Mouse (Mus musculus): ENCODE data around the gene Lhx8. TPM values are rescaled to one million over a fixed set of nuclear protein-coding genes. Genes with fewer than 3 reads are reported as not detected.

Lhx8 gene
- total RNA-seq, 2 experiments from 2014 or later, result not detected

GRCm38 (mm10) chr3:154331506-154332212 lies 1.2 kb upstream of the Lhx8 start:
- Histone ChIP-seq H3K4me3 (no peak overlapping the region), H3K27ac (no peak overlapping the region)
- no peak for DNase-seq (ENCODE audit: low spot score in 2 of 2)
- TF ChIP-seq CTCF (conservative IDR thresholded peaks at IDR 0.05), result no peak

- Histone ChIP-seq H3K4me3 (no peak overlapping the region), H3K27ac (no peak overlapping the region)
- no peak for DNase-seq (ENCODE audit: low spot score in 2 of 2)
- no peak for TF ChIP-seq CTCF (conservative IDR thresholded peaks at IDR 0.05)
Observed at GRCm38 (mm10) chr3:154331003-154331340, 513 bp upstream of the Lhx8 start.

- no peak for DNase-seq (ENCODE audit: low spot score in 2 of 2)
- no peak overlapping the region for H3K4me3 ChIP-seq
- TF ChIP-seq CTCF (conservative IDR thresholded peaks at IDR 0.05), result no peak
- no peak overlapping the region for H3K27ac ChIP-seq
Observed at GRCm38 (mm10) chr3:154329323-154330180, 907 bp downstream of the Lhx8 start.

GRCm38 (mm10) chr3:154328721-154329322 lies 1.6 kb downstream of the Lhx8 start:
- Histone ChIP-seq H3K27ac (no peak overlapping the region), H3K4me3 (no peak overlapping the region)
- TF ChIP-seq CTCF (conservative IDR thresholded peaks at IDR 0.05), result no peak
- no peak for DNase-seq (ENCODE audit: low spot score in 2 of 2)

- H3K4me3 ChIP-seq, result no peak overlapping the region
Observed at GRCm38 (mm10) chr3:154327883-154328720, 2.4 kb downstream of the Lhx8 start.

GRCm38 (mm10) chr3:154327110-154327882 lies 3.2 kb downstream of the Lhx8 start:
- no peak for TF ChIP-seq CTCF (conservative IDR thresholded peaks at IDR 0.05)
- Histone ChIP-seq H3K4me3 (no peak overlapping the region), H3K27ac (no peak overlapping the region)
- no peak for DNase-seq (ENCODE audit: low spot score in 2 of 2)

More at GRCm38 (mm10) chr3:154327883-154328720, 2.4 kb downstream of the Lhx8 start:
- no peak overlapping the region for H3K27ac ChIP-seq
- no peak for TF ChIP-seq CTCF (conservative IDR thresholded peaks at IDR 0.05)
- no peak for DNase-seq (ENCODE audit: low spot score in 2 of 2)

- Histone ChIP-seq H3K27ac (no peak overlapping the region), H3K4me3 (no peak overlapping the region)
- TF ChIP-seq CTCF (conservative IDR thresholded peaks at IDR 0.05), result no peak
- DNase-seq (ENCODE audit: low spot score in 2 of 2), result no peak
Observed at GRCm38 (mm10) chr3:154321921-154322574, 8.4 kb downstream of the Lhx8 start.

GRCm38 (mm10) chr3:154317651-154318248 lies 12.7 kb downstream of the Lhx8 start:
- peak; percentile 71 for TF ChIP-seq CTCF (conservative IDR thresholded peaks at IDR 0.05)
- H3K4me3 ChIP-seq, result no peak overlapping the region

GRCm38 (mm10) chr3:154305163-154305884 lies 25.1 kb downstream of the Lhx8 start:
- H3K27ac ChIP-seq, result no peak overlapping the region
- H3K4me3 ChIP-seq, result no peak overlapping the region
- DNase-seq (ENCODE audit: low spot score in 2 of 2), result no peak
- no peak for TF ChIP-seq CTCF (conservative IDR thresholded peaks at IDR 0.05)

More at GRCm38 (mm10) chr3:154317651-154318248, 12.7 kb downstream of the Lhx8 start:
- no peak overlapping the region for H3K27ac ChIP-seq
- DNase-seq (ENCODE audit: low spot score in 2 of 2), result no peak

- TF ChIP-seq CTCF (conservative IDR thresholded peaks at IDR 0.05), result no peak
- no peak overlapping the region for H3K27ac ChIP-seq
- no peak overlapping the region for H3K4me3 ChIP-seq
- DNase-seq (ENCODE audit: low spot score in 2 of 2), result no peak
Observed at GRCm38 (mm10) chr3:154301102-154301501, 29.4 kb downstream of the Lhx8 start.
